Mouse (Mus musculus) fibroblast of lung, adult 2 months (primary cell): ENCODE results near the gene Bpifb4.

ENCODE experiments used
- DNase-seq: peaks from one replicate; pipeline ENCODE4 v3.0.0-alpha.2; 2011; ENCODE audit warnings: low read depth

The Bpifb4 gene

DNA sequence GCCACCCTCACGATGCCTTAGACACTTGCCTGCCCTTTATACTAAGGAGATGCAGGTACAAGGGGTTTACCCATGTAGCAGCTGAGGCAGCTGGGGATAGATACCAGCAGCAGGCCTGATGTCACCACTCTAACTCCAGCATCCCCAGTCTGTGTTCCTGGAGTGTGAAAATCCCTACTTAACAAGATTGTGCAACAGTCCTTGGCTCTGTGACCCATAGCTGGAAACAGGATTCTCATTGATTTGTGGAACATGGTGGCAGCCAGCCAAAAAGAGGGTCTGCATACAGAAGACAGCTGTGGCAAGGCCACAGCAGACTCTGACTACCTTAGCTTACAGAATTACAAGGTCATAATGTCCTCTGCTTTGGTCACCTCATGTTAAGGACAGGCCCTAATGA is 67.1 kb downstream of the Bpifb4 start:
- DNase-seq: no peak

GRCm38 (mm10) chr2:154005734-154006133 is 67.7 kb downstream of the Bpifb4 start:
- DNase-seq: no peak

- DNase-seq: no peak
These were observed 68.3 kb downstream of the Bpifb4 start for GRCm38 (mm10) chr2:154006331-154006730.

GRCm38 (mm10) chr2:154007381-154007780 is 69.4 kb downstream of the Bpifb4 start:
- no peak for DNase-seq

DNA sequence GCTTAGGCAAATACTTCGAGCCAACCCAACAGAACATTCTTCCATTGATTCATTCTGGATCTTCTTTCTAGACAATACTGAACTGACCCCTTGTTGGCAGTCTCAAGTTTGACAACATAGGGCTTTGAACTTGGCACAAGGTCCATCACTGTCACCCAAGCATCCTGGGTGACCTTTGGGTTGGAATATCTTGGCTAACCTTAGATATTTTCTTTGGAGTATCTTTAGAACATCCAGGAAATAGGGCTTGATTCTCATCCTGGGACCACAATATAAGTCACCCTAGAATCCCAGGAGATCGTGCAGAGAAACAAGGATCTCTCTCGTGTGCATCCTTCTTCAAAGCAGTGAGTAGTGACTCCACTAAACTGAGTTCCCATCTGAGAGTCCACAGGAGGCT is 70.0 kb downstream of the Bpifb4 start, which contains the start of gene Bpifa2:
Gene Bpifa2, plus strand, starts transcription at position 301 of the 400 bp plus-strand sequence.
- DNase-seq: no peak
